Mouse (Mus musculus) embryo, embryonic 11 days (tissue): ENCODE data around the gene Gm9112.
"Not testable (repeated sequence)": the region's sequence is repeated elsewhere in the genome, so short reads cannot be mapped to it uniquely, and the experiment has no call there.

Source experiments
- DNase-seq: peaks from one replicate; pipeline ENCODE4 v3.0.0-alpha.2; 2015

The Gm9112 gene

GRCm38 (mm10) chrX:102707535-102707934 is at the start of gene Gm9112, which contains the start of gene Dmrtc1b:
Gene Gm9112 (minus strand): TSS chrX:102707635.
Gene Dmrtc1b (plus strand): TSS chrX:102707865.
- not testable (repeated sequence) for DNase-seq

GRCm38 (mm10) chrX:102724226-102724625 is 16.8 kb upstream of the Gm9112 start:
- DNase-seq = not testable (repeated sequence)

GRCm38 (mm10) chrX:102700636-102701035 is 6.8 kb downstream of the Gm9112 start:
- DNase-seq = peak; percentile 10

- peak; percentile 46 for DNase-seq
These were observed 18.2 kb downstream of the Gm9112 start for GRCm38 (mm10) chrX:102689252-102689651.

- not testable (repeated sequence) for DNase-seq
These were observed 20.6 kb downstream of the Gm9112 start, which contains the start of gene Gm3880 for GRCm38 (mm10) chrX:102686872-102687271. Gene Gm3880 (minus strand): TSS chrX:102686972.

- not testable (repeated sequence) for DNase-seq
These were observed 22.7 kb downstream of the Gm9112 start for GRCm38 (mm10) chrX:102684706-102685105.

GRCm38 (mm10) chrX:102666641-102667040 is 40.8 kb downstream of the Gm9112 start:
- DNase-seq = no peak

- DNase-seq = peak; percentile 3
These were observed 46.7 kb downstream of the Gm9112 start for GRCm38 (mm10) chrX:102660712-102661111.
